Mouse (Mus musculus): ENCODE results near the gene Smad3. TPM values are rescaled to one million over a fixed set of nuclear protein-coding genes. Genes with fewer than 3 reads are reported as not detected.

The Smad3 gene
- polyA plus RNA-seq, 1 experiment from 2014 or later = 24.0 TPM

GRCm38 (mm10) chr9:63745821-63746632 lies 11.8 kb downstream of the Smad3 start:
- no peak overlapping the region for H3K4me2 ChIP-seq (ENCODE audit: low read depth, severe bottlenecking)
- DNase-seq (ENCODE audit: low spot score) = no peak
- no peaks in the 10 kb centered on the region for H3K36me3 ChIP-seq (ENCODE audit: control insufficient read depth, insufficient read depth, low read length)
- H3K9me3 ChIP-seq (ENCODE audit: control insufficient read depth, low read length) = no peaks in the 10 kb centered on the region
- H3K27me3 ChIP-seq (ENCODE audit: control insufficient read depth, insufficient read depth, low read length) = no peaks in the 10 kb centered on the region
- 0 out of 2 replicates have a peak overlapping the region, but pooled peaks have one; percentile 8 for H3K27ac ChIP-seq (replicated peaks; ENCODE audit: low read depth, low read length)
- no peak overlapping the region for H3K4me3 ChIP-seq (ENCODE audit: low read depth, low read length)
- ATAC-seq (ENCODE audit: insufficient number of reproducible peaks, low FRiP score, low TSS enrichment, low read depth) = no peak
- H3K4me1 ChIP-seq (ENCODE audit: control insufficient read depth, insufficient read depth, low read length) = peaks cover 46% of the 10 kb centered on the region
- WGBS = 57% methylated on average over 19 of the region's 19 CpGs
- H3K9ac ChIP-seq (ENCODE audit: low read length) = no peak overlapping the region

DNA sequence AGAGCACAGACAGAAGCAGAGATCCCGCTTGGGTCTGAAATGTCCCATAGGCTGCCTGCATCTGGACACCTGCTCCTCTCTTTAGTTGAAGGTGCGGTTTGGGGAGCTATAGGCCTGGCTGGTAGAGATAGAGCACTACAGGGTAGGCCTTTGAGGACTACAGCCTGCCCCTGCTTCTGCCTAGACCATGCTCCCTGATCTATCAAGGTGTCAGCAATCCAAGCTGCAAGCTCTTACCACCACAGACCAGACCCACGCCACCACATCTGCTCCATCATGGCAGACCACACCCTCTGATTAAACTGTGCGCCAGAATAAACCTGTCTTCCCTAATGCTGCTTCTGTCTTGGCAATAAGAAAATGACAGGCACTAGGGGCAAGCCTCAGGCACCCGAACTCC lies 13.2 kb downstream of the Smad3 start:
- Histone ChIP-seq H3K9me3 (ENCODE audit: control insufficient read depth, low read length) (no peaks in the 10 kb centered on the region), H3K4me1 (ENCODE audit: control insufficient read depth, insufficient read depth, low read length) (peaks cover 35% of the 10 kb centered on the region)

GRCm38 (mm10) chr9:63743775-63744174 lies 14.0 kb downstream of the Smad3 start:
- Histone ChIP-seq H3K27ac (replicated peaks; ENCODE audit: low read depth, low read length) (no peak overlapping the region), H3K4me2 (ENCODE audit: low read depth, severe bottlenecking) (no peak overlapping the region), H3K4me1 (ENCODE audit: control insufficient read depth, insufficient read depth, low read length) (peaks cover 32% of the 10 kb centered on the region), H3K36me3 (ENCODE audit: control insufficient read depth, insufficient read depth, low read length) (no peaks in the 10 kb centered on the region), H3K27me3 (ENCODE audit: control insufficient read depth, insufficient read depth, low read length) (no peaks in the 10 kb centered on the region), H3K4me3 (ENCODE audit: low read depth, low read length) (no peak overlapping the region), H3K9ac (ENCODE audit: low read length) (no peak overlapping the region), H3K9me3 (ENCODE audit: control insufficient read depth, low read length) (no peaks in the 10 kb centered on the region)
- ATAC-seq (ENCODE audit: insufficient number of reproducible peaks, low FRiP score, low TSS enrichment, low read depth) = no peak
- WGBS = 89% methylated on average over 11 of the region's 11 CpGs
- no peak for DNase-seq (ENCODE audit: low spot score)

More for the DNA sequence above, 13.2 kb downstream of the Smad3 start:
- Histone ChIP-seq H3K27ac (replicated peaks; ENCODE audit: low read depth, low read length) (no peak overlapping the region), H3K9ac (ENCODE audit: low read length) (no peak overlapping the region), H3K36me3 (ENCODE audit: control insufficient read depth, insufficient read depth, low read length) (no peaks in the 10 kb centered on the region), H3K27me3 (ENCODE audit: control insufficient read depth, insufficient read depth, low read length) (no peaks in the 10 kb centered on the region), H3K4me2 (ENCODE audit: low read depth, severe bottlenecking) (no peak overlapping the region), H3K4me3 (ENCODE audit: low read depth, low read length) (no peak overlapping the region)
- 89% methylated on average over 5 of the region's 5 CpGs for WGBS
- ATAC-seq (ENCODE audit: insufficient number of reproducible peaks, low FRiP score, low TSS enrichment, low read depth) (no peak), DNase-seq (ENCODE audit: low spot score) (no peak)

DNA sequence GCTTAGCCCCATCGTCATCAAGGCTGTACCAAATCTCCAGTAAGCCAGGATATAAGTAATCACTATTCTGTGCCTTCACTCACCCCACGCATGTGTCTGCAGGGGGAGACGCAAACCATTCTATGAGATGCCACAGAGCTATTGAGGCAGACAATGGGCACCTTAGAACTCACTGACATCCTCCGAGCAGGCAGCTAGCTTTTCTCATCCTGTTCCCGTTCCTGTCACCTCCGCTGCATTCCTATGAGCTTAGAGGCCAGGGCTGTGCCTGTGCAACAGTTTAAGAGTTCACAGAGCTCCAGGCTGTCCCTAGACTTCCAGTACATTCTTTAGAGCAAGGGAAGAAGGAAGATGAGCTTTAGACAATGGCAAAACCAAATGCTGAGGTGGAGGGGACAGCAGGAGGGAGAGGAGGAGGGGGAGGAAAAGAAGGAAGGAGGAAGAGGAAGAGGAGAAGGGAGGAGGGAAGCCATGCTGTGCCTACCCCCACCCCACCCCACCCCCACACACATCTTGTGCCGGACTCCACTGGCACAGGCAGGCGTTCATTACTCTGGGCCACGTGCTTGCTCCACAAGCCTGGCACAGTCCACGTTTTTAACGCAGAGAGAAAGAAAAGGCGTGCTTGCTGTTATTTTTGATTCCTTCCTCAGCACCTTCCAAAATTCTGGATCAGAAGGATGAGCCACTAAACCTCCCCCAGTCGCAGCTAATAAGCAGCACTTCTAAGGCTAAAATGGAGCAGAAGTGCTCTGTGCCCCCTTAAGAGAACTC lies 14.7 kb downstream of the Smad3 start:
- Histone ChIP-seq H3K9me3 (ENCODE audit: control insufficient read depth, low read length) (no peaks in the 10 kb centered on the region), H3K4me3 (ENCODE audit: low read depth, low read length) (no peak overlapping the region), H3K27ac (replicated peaks; ENCODE audit: low read depth, low read length) (no peak overlapping the region), H3K27me3 (ENCODE audit: control insufficient read depth, insufficient read depth, low read length) (no peaks in the 10 kb centered on the region), H3K4me2 (ENCODE audit: low read depth, severe bottlenecking) (no peak overlapping the region), H3K4me1 (ENCODE audit: control insufficient read depth, insufficient read depth, low read length) (peaks cover 39% of the 10 kb centered on the region), H3K9ac (ENCODE audit: low read length) (no peak overlapping the region), H3K36me3 (ENCODE audit: control insufficient read depth, insufficient read depth, low read length) (no peaks in the 10 kb centered on the region)
- 73% methylated on average over 13 of the region's 13 CpGs for WGBS
- DNase-seq (ENCODE audit: low spot score) = no peak
- ATAC-seq (ENCODE audit: insufficient number of reproducible peaks, low FRiP score, low TSS enrichment, low read depth) = no peak

- peaks cover 40% of the 10 kb centered on the region for H3K4me1 ChIP-seq (ENCODE audit: control insufficient read depth, insufficient read depth, low read length)
- ATAC-seq (ENCODE audit: insufficient number of reproducible peaks, low FRiP score, low TSS enrichment, low read depth) (no peak), DNase-seq (ENCODE audit: low spot score) (no peak)
- no peak overlapping the region for H3K9ac ChIP-seq (ENCODE audit: low read length)
- H3K36me3 ChIP-seq (ENCODE audit: control insufficient read depth, insufficient read depth, low read length) = no peaks in the 10 kb centered on the region
- no peak overlapping the region for H3K4me3 ChIP-seq (ENCODE audit: low read depth, low read length)
- WGBS = 43% methylated on average over 3 of the region's 3 CpGs
- H3K27me3 ChIP-seq (ENCODE audit: control insufficient read depth, insufficient read depth, low read length) = no peaks in the 10 kb centered on the region
- H3K27ac ChIP-seq (replicated peaks; ENCODE audit: low read depth, low read length) = no peak overlapping the region
- no peak overlapping the region for H3K4me2 ChIP-seq (ENCODE audit: low read depth, severe bottlenecking)
- H3K9me3 ChIP-seq (ENCODE audit: control insufficient read depth, low read length) = no peaks in the 10 kb centered on the region
Observed at GRCm38 (mm10) chr9:63742318-63742717, 15.5 kb downstream of the Smad3 start.

DNA sequence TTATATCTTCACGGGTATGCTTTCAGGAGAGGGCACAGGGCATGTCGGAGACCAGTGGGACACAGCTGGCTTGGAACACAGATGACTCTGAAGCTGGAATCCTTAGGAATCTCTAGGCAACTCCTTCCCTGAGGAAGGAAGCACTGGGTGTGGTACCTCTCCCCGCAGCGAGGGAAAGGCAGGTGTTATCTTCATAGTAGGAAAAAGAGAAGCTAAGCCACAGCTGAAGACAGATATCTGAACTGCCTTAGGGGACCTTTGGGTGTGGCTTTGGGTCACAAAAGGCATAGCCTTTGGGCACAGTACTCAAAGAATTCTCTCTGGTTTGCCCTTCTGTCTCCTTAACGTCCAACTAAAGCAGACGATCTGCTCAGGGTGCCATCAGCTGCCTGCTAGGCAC lies 16.0 kb downstream of the Smad3 start:
- Histone ChIP-seq H3K4me3 (ENCODE audit: low read depth, low read length) (no peak overlapping the region), H3K27ac (replicated peaks; ENCODE audit: low read depth, low read length) (no peak overlapping the region), H3K36me3 (ENCODE audit: control insufficient read depth, insufficient read depth, low read length) (no peaks in the 10 kb centered on the region), H3K4me1 (ENCODE audit: control insufficient read depth, insufficient read depth, low read length) (peaks cover 43% of the 10 kb centered on the region), H3K9me3 (ENCODE audit: control insufficient read depth, low read length) (no peaks in the 10 kb centered on the region), H3K27me3 (ENCODE audit: control insufficient read depth, insufficient read depth, low read length) (no peaks in the 10 kb centered on the region), H3K4me2 (ENCODE audit: low read depth, severe bottlenecking) (no peak overlapping the region), H3K9ac (ENCODE audit: low read length) (no peak overlapping the region)
- DNase-seq (ENCODE audit: low spot score) (no peak), ATAC-seq (ENCODE audit: insufficient number of reproducible peaks, low FRiP score, low TSS enrichment, low read depth) (no peak)
- 77% methylated on average over 6 of the region's 6 CpGs for WGBS

- DNase-seq (ENCODE audit: low spot score) (no peak), ATAC-seq (ENCODE audit: insufficient number of reproducible peaks, low FRiP score, low TSS enrichment, low read depth) (no peak)
- H3K9me3 ChIP-seq (ENCODE audit: control insufficient read depth, low read length) = no peaks in the 10 kb centered on the region
- H3K36me3 ChIP-seq (ENCODE audit: control insufficient read depth, insufficient read depth, low read length) = no peaks in the 10 kb centered on the region
- no peak overlapping the region for H3K4me2 ChIP-seq (ENCODE audit: low read depth, severe bottlenecking)
- H3K4me3 ChIP-seq (ENCODE audit: low read depth, low read length) = no peak overlapping the region
- H3K27me3 ChIP-seq (ENCODE audit: control insufficient read depth, insufficient read depth, low read length) = no peaks in the 10 kb centered on the region
- WGBS = 87% methylated on average over 10 of the region's 10 CpGs
- no peak overlapping the region for H3K27ac ChIP-seq (replicated peaks; ENCODE audit: low read depth, low read length)
- H3K9ac ChIP-seq (ENCODE audit: low read length) = no peak overlapping the region
- H3K4me1 ChIP-seq (ENCODE audit: control insufficient read depth, insufficient read depth, low read length) = peaks cover 38% of the 10 kb centered on the region
Observed at GRCm38 (mm10) chr9:63740320-63740841, 17.4 kb downstream of the Smad3 start.

DNA sequence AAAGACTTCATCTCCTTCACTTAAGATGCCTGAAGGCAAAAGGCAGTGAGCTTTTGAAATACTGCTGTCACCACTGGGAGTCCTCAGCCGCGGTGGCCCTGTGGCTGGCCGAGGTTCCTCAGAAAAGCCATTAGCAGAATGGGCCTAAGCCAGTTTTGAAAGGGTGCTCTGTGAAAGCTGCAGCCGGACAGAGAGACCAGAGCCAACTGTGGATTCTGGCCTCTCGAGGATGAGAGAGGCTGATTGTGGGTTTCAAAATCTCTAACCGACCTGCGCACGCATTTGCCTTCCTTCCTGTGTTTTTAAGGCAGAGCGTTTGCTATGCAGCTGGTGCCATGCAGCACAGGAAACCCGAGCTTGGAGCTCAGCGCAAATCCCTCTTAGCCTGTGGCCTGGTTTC lies 19.0 kb downstream of the Smad3 start:
- Histone ChIP-seq H3K36me3 (ENCODE audit: control insufficient read depth, insufficient read depth, low read length) (no peaks in the 10 kb centered on the region), H3K27me3 (ENCODE audit: control insufficient read depth, insufficient read depth, low read length) (no peaks in the 10 kb centered on the region), H3K4me3 (ENCODE audit: low read depth, low read length) (no peak overlapping the region), H3K9ac (ENCODE audit: low read length) (no peak overlapping the region), H3K4me2 (ENCODE audit: low read depth, severe bottlenecking) (no peak overlapping the region), H3K9me3 (ENCODE audit: control insufficient read depth, low read length) (no peaks in the 10 kb centered on the region), H3K4me1 (ENCODE audit: control insufficient read depth, insufficient read depth, low read length) (peaks cover 40% of the 10 kb centered on the region), H3K27ac (replicated peaks; ENCODE audit: low read depth, low read length) (no peak overlapping the region; the same call in 1 of the 2 replicates)
- WGBS = 69% methylated on average over 11 of the region's 11 CpGs
- no peak for DNase-seq (ENCODE audit: low spot score)
- ATAC-seq (ENCODE audit: insufficient number of reproducible peaks, low FRiP score, low TSS enrichment, low read depth) = no peak

Data from limb, embryonic 11.5 days (tissue).